Mouse (Mus musculus): ENCODE measurements around the gene Lamb3.

DNA sequence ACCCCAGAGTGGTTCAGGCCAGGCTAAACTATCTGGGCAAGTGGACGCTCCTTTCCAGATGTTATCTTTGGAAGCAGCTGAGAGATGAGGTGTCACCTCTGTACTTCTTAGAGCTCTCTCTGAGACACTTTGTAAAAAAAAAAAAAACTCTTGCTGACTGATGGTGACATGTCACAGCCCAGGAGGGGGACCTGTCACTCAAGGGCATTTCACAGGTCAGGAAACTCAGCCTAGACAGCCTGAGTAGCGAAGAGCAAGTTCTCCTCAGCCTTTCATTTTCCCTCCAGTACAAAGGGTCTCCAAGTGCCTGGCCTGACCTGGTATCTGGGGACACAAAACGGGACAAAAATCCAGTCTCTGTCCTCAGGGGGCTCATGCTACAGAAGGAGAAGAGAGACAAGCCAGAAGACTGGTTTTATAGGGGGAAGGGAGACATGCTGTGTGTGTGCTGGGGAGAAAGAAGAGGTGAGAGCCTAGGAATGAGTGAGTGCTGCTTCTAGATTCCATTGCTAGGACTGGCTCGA lies 130.3 kb downstream of the Lamb3 start:
- TF ChIP-seq GATA1 (IDR thresholded peaks at IDR 0.05; ENCODE audit: low read length): no peak
- TF ChIP-seq TAL1 (IDR thresholded peaks at IDR 0.05; ENCODE audit: low read length): no peak

Data from erythroblast, embryonic 14.5 days (primary cell).